Mouse (Mus musculus) liver, embryonic 14.5 days (tissue): Measurements from ENCODE around the gene Phlpp1.

Source experiments
- CTCF ChIP-seq: IDR thresholded peaks from 2 replicates; pipeline ENCODE4 v1.5.1; 2016; ENCODE audit warnings: antibody characterized with exemption, low read depth, control low read depth
- EP300 ChIP-seq: IDR thresholded peaks from 2 replicates; pipeline ENCODE4 v1.6.1; 2016; ENCODE audit warnings: antibody characterized with exemption, low read depth

DNA sequence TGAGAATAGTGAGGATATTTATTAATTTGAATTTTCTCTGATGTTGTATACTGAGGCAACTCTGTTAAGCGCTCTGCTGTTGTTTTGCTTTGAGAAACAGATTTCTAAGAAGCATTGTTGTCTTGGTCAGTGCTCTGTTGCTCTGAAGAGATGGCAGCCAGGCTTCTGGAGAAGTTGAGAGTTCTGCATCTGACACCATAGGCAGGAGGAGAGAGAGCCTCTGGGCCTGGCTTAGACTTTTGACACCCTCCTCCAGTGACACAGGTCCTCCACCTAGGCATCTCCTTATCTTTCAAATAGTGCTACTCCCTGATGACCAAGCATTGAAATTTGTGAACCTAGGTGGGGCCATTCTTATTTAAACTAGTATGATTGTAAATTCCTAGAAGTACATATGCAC, 49.8 kb downstream of the Phlpp1 start:
- no peak for TF ChIP-seq EP300
- TF ChIP-seq CTCF: no peak
